Mouse (Mus musculus): ENCODE measurements around the gene Sorcs1.

GRCm38 (mm10) chr19:50398341-50398740, 280.1 kb downstream of the Sorcs1 start:
- no peak for TF ChIP-seq CTCF (IDR thresholded peaks at IDR 0.05; ENCODE audit: borderline replicate concordance, extremely low read depth, insufficient read depth, insufficient read length)
- TF ChIP-seq POLR2A (IDR thresholded peaks at IDR 0.05; ENCODE audit: borderline replicate concordance, extremely low read depth, insufficient read depth, insufficient read length, poor library complexity, severe bottlenecking) = no peak

Measured in brain, embryonic 14.5 days (tissue).